Mouse (Mus musculus): ENCODE measurements around the gene Slc16a9. TPM values are rescaled to one million over a fixed set of nuclear protein-coding genes. Genes with fewer than 3 reads are reported as not detected.

Slc16a9 gene
- polyA plus RNA-seq, 1 experiment from 2014 or later: 3.8 TPM

DNA sequence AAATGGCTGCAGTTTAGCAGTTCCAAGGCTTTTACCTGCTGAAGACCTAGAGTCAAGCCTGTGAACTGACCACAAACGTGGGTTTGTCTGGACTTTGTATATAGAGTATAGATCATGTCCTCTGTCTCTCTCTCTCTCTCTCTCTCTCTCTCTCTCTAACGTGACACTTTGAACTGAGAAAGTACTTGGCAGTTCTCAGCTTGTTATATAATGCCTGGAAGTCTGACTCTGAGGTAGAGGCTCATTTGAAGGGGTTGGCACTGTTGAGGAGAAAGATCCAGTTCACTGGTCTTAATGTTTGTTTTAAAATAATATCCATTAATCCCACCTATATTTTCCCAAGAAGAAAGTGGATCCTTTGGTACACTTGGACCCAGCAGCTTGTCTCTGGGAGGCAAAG is 7.0 kb upstream of the Slc16a9 start:
- H3K4me1 ChIP-seq (ENCODE audit: control insufficient read depth, insufficient read depth, low read length): no peaks in the 10 kb centered on the region
- H3K9ac ChIP-seq (ENCODE audit: low read depth, low read length): no peak overlapping the region
- no peak overlapping the region for H3K4me2 ChIP-seq (replicated peaks; ENCODE audit: low read depth, low read length)
- no peaks in the 10 kb centered on the region for H3K9me3 ChIP-seq (ENCODE audit: control insufficient read depth, low read length)
- no peaks in the 10 kb centered on the region for H3K36me3 ChIP-seq (ENCODE audit: control insufficient read depth, insufficient read depth, low read length)
- no peaks in the 10 kb centered on the region for H3K27me3 ChIP-seq (ENCODE audit: control insufficient read depth, insufficient read depth, low read length)
- H3K27ac ChIP-seq (ENCODE audit: low read depth, low read length): no peak overlapping the region
- ATAC-seq (ENCODE audit: low FRiP score, low TSS enrichment): no peak
- 71% methylated on average over 2 of the region's 2 CpGs for WGBS
- H3K4me3 ChIP-seq (ENCODE audit: low read length): no peak overlapping the region

DNA sequence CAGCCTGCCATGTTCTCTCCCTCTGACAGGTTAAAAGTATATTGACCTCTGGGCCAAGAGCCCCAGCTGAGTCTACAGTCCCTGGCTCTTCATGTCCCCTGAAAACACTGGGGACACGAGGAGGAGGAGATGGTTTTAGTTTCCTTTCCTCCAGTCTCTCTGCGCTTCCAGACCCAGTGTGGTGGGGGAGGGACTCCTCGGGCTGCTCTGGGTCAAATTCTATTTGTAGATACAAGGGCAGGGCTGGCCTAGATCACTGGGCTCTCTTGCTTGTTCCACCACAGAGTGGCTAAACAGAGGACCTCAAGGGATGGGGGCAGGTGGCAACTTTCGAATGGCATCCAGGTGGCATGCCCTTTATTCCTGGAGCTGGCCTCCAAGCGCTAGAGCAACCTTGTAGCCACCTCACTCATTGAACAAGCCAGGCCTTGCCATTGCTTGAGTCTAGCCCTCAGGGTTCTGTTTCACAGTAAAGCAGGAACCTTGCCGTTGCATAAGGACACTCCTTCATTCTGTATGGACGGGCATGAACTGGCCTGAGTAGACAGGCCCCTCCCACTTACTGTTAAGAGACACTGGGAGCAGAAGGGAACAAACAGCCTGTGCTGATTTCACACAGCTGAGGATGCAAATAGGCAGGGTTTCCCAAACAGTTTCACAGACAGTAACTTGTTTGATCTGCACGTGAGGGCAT is 2.0 kb upstream of the Slc16a9 start:
- no peak overlapping the region for H3K4me3 ChIP-seq (ENCODE audit: low read length)
- no peaks in the 10 kb centered on the region for H3K9me3 ChIP-seq (ENCODE audit: control insufficient read depth, low read length)
- no peak overlapping the region for H3K4me2 ChIP-seq (replicated peaks; ENCODE audit: low read depth, low read length)
- peaks cover 12% of the 10 kb centered on the region; the same call in 1 of the 2 replicates for H3K4me1 ChIP-seq (ENCODE audit: control insufficient read depth, insufficient read depth, low read length)
- peaks cover 5% of the 10 kb centered on the region for H3K27me3 ChIP-seq (ENCODE audit: control insufficient read depth, insufficient read depth, low read length)
- no peak for ATAC-seq (ENCODE audit: low FRiP score, low TSS enrichment)
- WGBS: 38% methylated on average over 8 of the region's 8 CpGs
- H3K9ac ChIP-seq (ENCODE audit: low read depth, low read length): no peak overlapping the region
- no peak overlapping the region for H3K27ac ChIP-seq (ENCODE audit: low read depth, low read length)
- H3K36me3 ChIP-seq (ENCODE audit: control insufficient read depth, insufficient read depth, low read length): no peaks in the 10 kb centered on the region

DNA sequence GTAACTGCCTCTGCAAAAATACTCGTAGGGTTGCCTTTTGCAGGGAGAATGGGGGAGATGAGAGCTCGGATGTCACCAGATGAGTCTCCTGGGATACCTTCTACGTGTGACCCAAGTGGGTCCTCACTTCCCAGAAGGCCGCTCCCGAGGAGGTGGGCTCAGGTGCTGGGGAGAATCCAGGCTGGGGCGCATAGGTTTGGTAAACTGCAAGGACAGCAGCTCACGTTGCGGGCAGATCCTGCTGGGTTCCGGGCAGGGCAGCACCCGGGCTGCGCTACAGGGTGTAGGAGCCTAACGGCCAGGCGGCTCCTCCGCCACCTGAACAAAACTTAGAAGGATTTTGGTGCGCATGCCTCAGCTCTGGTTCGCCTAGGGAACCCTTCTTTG is 652 bp downstream of the Slc16a9 start:
- ATAC-seq (ENCODE audit: low FRiP score, low TSS enrichment): peak; percentile 8; the same call in 1 of the 2 replicates

DNA sequence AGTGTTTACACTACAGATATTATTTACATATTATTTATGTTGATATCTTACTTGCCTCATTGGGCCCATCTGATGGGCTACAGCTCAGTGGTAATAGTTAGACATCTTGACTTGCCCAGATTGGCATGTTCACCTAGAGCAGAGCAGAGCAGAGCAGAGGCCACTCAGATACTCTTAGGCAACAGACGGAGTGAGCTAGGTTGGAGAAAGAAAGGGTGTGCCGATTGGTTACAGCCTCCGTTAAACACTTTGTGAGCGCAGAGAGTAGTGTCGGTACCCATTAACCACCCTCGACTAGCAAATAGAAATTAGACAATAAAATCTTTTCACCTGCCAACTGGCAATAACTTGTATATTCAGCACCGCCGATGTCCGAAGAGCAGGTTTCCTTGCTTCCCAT is 1.2 kb downstream of the Slc16a9 start:
- no peaks in the 10 kb centered on the region for H3K36me3 ChIP-seq (ENCODE audit: control insufficient read depth, insufficient read depth, low read length)
- H3K9me3 ChIP-seq (ENCODE audit: control insufficient read depth, low read length): no peaks in the 10 kb centered on the region
- H3K4me3 ChIP-seq (ENCODE audit: low read length): peak overlapping the region; percentile 57
- ATAC-seq (ENCODE audit: low FRiP score, low TSS enrichment): no peak
- WGBS: 19% methylated on average over 9 of the region's 9 CpGs
- H3K4me2 ChIP-seq (replicated peaks; ENCODE audit: low read depth, low read length): peak overlapping the region; percentile 69
- H3K27ac ChIP-seq (ENCODE audit: low read depth, low read length): no peak overlapping the region
- peaks cover 5% of the 10 kb centered on the region for H3K27me3 ChIP-seq (ENCODE audit: control insufficient read depth, insufficient read depth, low read length)
- H3K9ac ChIP-seq (ENCODE audit: low read depth, low read length): peak overlapping the region; percentile 59; the same call in 1 of the 2 replicates
- peaks cover 12% of the 10 kb centered on the region; the same call in 1 of the 2 replicates for H3K4me1 ChIP-seq (ENCODE audit: control insufficient read depth, insufficient read depth, low read length)

More for the DNA sequence above, 652 bp downstream of the Slc16a9 start:
- H3K36me3 ChIP-seq (ENCODE audit: control insufficient read depth, insufficient read depth, low read length): no peaks in the 10 kb centered on the region
- peak overlapping the region; percentile 57 for H3K4me3 ChIP-seq (ENCODE audit: low read length)
- H3K27me3 ChIP-seq (ENCODE audit: control insufficient read depth, insufficient read depth, low read length): peaks cover 5% of the 10 kb centered on the region
- H3K9ac ChIP-seq (ENCODE audit: low read depth, low read length): peak overlapping the region; percentile 59
- peak overlapping the region; percentile 69 for H3K4me2 ChIP-seq (replicated peaks; ENCODE audit: low read depth, low read length)
- H3K4me1 ChIP-seq (ENCODE audit: control insufficient read depth, insufficient read depth, low read length): peaks cover 12% of the 10 kb centered on the region; the same call in 1 of the 2 replicates
- under 1% methylated on average over 16 of the region's 16 CpGs for WGBS
- H3K9me3 ChIP-seq (ENCODE audit: control insufficient read depth, low read length): no peaks in the 10 kb centered on the region
- H3K27ac ChIP-seq (ENCODE audit: low read depth, low read length): no peak overlapping the region; the same call in 1 of the 2 replicates

DNA sequence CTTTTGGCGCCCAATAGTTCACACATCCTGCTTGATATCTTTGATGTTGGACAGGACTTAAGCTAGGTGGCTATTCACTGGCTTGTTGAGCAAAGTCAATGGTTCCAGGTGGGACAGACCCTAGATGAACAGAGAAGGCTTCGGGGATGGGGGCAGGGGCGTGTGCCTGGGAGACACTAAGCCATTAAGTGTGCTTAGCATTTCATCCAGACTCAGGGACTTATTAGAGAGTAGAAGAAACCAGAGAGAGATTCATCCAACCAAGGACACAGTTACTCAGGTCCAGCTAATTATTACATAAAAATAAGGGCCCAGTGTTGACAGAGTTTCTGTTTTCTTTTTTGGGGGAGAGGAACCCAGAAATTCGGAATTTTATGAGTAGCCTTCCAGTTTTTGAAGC is 5.5 kb downstream of the Slc16a9 start:
- H3K36me3 ChIP-seq (ENCODE audit: control insufficient read depth, insufficient read depth, low read length): no peaks in the 10 kb centered on the region
- peaks cover 8% of the 10 kb centered on the region; the same call in 1 of the 2 replicates for H3K4me1 ChIP-seq (ENCODE audit: control insufficient read depth, insufficient read depth, low read length)
- ATAC-seq (ENCODE audit: low FRiP score, low TSS enrichment): no peak
- no peak overlapping the region for H3K27ac ChIP-seq (ENCODE audit: low read depth, low read length)
- no peaks in the 10 kb centered on the region for H3K9me3 ChIP-seq (ENCODE audit: control insufficient read depth, low read length)
- no peak overlapping the region for H3K4me3 ChIP-seq (ENCODE audit: low read length)
- WGBS: 86% methylated on average over 4 of the region's 4 CpGs
- H3K4me2 ChIP-seq (replicated peaks; ENCODE audit: low read depth, low read length): no peak overlapping the region
- peaks cover 5% of the 10 kb centered on the region; the same call in 1 of the 2 replicates for H3K27me3 ChIP-seq (ENCODE audit: control insufficient read depth, insufficient read depth, low read length)
- no peak overlapping the region for H3K9ac ChIP-seq (ENCODE audit: low read depth, low read length)

DNA sequence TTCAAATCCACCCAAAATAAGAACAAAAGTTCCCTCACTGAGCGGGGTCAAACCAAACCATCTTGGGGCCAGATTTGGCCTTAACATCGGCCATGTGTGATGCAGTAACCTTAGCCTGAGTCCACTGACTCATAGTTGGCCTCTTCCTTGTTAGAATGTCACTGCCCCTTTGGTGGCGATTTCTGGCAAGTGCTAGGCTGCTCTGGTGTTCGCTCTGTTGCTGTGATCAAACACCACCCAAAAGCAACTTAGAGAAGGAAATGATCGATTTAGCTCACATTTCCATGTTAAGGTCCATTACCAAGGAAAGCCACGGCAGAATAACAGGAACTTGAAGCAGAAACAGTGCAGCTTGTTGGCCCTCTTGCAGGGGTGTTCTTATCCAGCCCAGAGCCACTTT is 5.9 kb downstream of the Slc16a9 start:
- Histone ChIP-seq H3K4me1 (ENCODE audit: control insufficient read depth, insufficient read depth, low read length) (peaks cover 5% of the 10 kb centered on the region; the same call in 1 of the 2 replicates), H3K27ac (ENCODE audit: low read depth, low read length) (no peak overlapping the region), H3K9me3 (ENCODE audit: control insufficient read depth, low read length) (no peaks in the 10 kb centered on the region), H3K9ac (ENCODE audit: low read depth, low read length) (no peak overlapping the region), H3K27me3 (ENCODE audit: control insufficient read depth, insufficient read depth, low read length) (peaks cover 3% of the 10 kb centered on the region; the same call in 1 of the 2 replicates), H3K4me3 (ENCODE audit: low read length) (no peak overlapping the region), H3K36me3 (ENCODE audit: control insufficient read depth, insufficient read depth, low read length) (no peaks in the 10 kb centered on the region), H3K4me2 (replicated peaks; ENCODE audit: low read depth, low read length) (no peak overlapping the region)
- no peak for ATAC-seq (ENCODE audit: low FRiP score, low TSS enrichment)
- WGBS: 85% methylated on average over 6 of the region's 6 CpGs

DNA sequence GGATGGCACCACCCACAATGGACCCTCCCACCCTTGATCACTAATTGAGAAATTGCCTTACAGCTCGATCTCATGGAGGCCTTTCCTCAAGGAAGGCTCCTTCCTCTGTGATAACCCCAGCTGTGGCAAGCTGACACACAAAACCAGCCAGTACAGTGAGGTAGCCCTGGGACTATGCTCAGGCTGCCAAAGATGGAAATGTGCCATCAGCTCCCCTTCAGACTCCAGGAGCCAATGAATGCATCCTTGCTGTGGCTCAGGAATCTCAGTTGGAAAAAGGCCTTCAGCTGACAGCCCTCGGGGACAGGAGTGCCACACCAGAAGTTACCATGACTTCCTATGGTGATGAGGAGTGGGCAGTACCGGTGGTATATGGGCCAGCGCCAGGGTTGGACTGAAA is 9.8 kb downstream of the Slc16a9 start:
- no peaks in the 10 kb centered on the region for H3K36me3 ChIP-seq (ENCODE audit: control insufficient read depth, insufficient read depth, low read length)
- no peaks in the 10 kb centered on the region for H3K9me3 ChIP-seq (ENCODE audit: control insufficient read depth, low read length)
- H3K4me1 ChIP-seq (ENCODE audit: control insufficient read depth, insufficient read depth, low read length): no peaks in the 10 kb centered on the region
- no peak overlapping the region for H3K4me2 ChIP-seq (replicated peaks; ENCODE audit: low read depth, low read length)
- WGBS: 77% methylated on average over 4 of the region's 4 CpGs
- no peak overlapping the region for H3K9ac ChIP-seq (ENCODE audit: low read depth, low read length)
- no peak overlapping the region for H3K4me3 ChIP-seq (ENCODE audit: low read length)
- no peak for ATAC-seq (ENCODE audit: low FRiP score, low TSS enrichment)
- H3K27ac ChIP-seq (ENCODE audit: low read depth, low read length): no peak overlapping the region
- H3K27me3 ChIP-seq (ENCODE audit: control insufficient read depth, insufficient read depth, low read length): no peaks in the 10 kb centered on the region

DNA sequence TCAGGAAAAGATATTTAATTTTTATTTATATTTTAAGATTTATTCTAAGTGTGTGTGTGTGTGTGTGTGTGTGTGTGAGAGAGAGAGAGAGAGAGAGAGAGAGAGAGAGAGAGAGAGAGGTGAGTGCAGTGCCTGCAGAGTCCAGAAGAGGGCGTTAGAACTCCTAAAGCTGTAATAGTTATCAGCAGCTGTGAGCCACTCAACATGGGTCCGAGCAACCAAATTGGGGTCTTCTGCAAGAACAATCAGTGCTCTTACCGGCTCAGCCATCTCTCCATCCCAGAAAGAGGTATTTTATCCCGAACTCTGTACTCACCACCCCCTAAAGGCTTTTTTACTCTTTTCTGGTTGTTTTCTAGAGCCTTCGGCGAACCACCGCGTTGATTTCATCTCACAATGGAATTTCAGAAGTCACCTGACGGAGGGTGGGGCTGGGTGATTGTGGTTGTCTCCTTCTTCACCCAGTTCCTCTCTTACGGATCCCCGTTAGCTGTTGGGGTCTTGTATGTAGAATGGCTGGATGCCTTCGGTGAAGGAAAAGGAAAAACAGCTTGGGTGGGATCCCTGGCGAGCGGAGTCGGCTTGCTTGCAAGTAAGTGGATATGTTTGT is 10.8 kb downstream of the Slc16a9 start:
- Histone ChIP-seq H3K4me1 (ENCODE audit: control insufficient read depth, insufficient read depth, low read length) (no peaks in the 10 kb centered on the region), H3K36me3 (ENCODE audit: control insufficient read depth, insufficient read depth, low read length) (no peaks in the 10 kb centered on the region), H3K4me3 (ENCODE audit: low read length) (no peak overlapping the region), H3K27me3 (ENCODE audit: control insufficient read depth, insufficient read depth, low read length) (no peaks in the 10 kb centered on the region), H3K9ac (ENCODE audit: low read depth, low read length) (no peak overlapping the region), H3K9me3 (ENCODE audit: control insufficient read depth, low read length) (no peaks in the 10 kb centered on the region), H3K4me2 (replicated peaks; ENCODE audit: low read depth, low read length) (no peak overlapping the region), H3K27ac (ENCODE audit: low read depth, low read length) (no peak overlapping the region)
- no peak for ATAC-seq (ENCODE audit: low FRiP score, low TSS enrichment)
- 89% methylated on average over 15 of the region's 15 CpGs for WGBS

DNA sequence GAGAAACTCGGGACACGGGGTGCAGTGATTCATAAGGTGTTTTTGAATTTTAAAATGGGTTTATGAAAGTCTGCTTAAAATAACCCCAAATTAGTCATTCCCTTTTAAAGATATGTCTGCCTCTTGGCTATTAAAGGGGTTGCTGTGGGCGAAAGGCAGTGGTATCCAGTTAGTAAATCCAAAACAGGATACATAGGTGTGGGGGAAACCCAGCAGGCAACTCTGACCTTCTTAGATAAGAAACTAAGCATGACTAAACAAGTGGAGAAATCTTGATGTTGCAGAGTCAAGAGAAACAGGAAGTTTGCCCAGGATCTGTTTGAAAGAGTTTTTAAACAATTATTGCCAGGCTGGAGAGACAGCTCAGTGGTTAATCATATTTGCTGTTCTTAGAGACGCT is 12.1 kb downstream of the Slc16a9 start:
- Histone ChIP-seq H3K36me3 (ENCODE audit: control insufficient read depth, insufficient read depth, low read length) (no peaks in the 10 kb centered on the region), H3K4me3 (ENCODE audit: low read length) (no peak overlapping the region), H3K4me2 (replicated peaks; ENCODE audit: low read depth, low read length) (no peak overlapping the region), H3K9me3 (ENCODE audit: control insufficient read depth, low read length) (no peaks in the 10 kb centered on the region), H3K9ac (ENCODE audit: low read depth, low read length) (no peak overlapping the region), H3K27me3 (ENCODE audit: control insufficient read depth, insufficient read depth, low read length) (no peaks in the 10 kb centered on the region), H3K27ac (ENCODE audit: low read depth, low read length) (no peak overlapping the region), H3K4me1 (ENCODE audit: control insufficient read depth, insufficient read depth, low read length) (no peaks in the 10 kb centered on the region)
- no peak for ATAC-seq (ENCODE audit: low FRiP score, low TSS enrichment)
- 77% methylated on average over 4 of the region's 4 CpGs for WGBS

Measured in kidney, embryonic 14.5 days (tissue).